Mouse (Mus musculus): ENCODE measurements around the gene Mt2.

The Mt2 gene

GRCm38 (mm10) chr8:94172809-94173732 lies 607 bp downstream of the Mt2 start:
- no peak for DNase-seq (ENCODE audit: low spot score)

GRCm38 (mm10) chr8:94173848-94174403 lies 1.5 kb downstream of the Mt2 start:
- DNase-seq (ENCODE audit: low spot score) = no peak

- no peak for DNase-seq (ENCODE audit: low spot score)
Measured at GRCm38 (mm10) chr8:94174619-94175213, 2.3 kb downstream of the Mt2 start.

GRCm38 (mm10) chr8:94177716-94178390 lies 5.4 kb downstream of the Mt2 start:
- DNase-seq (ENCODE audit: low spot score) = no peak

- peak; percentile 86 for DNase-seq (ENCODE audit: low spot score)
Measured at GRCm38 (mm10) chr8:94178857-94179712, 6.6 kb downstream of the Mt2 start, which contains the start of gene Mt1. TSS of gene Mt1 (plus strand) at chr8:94179082.

GRCm38 (mm10) chr8:94179713-94180560 lies 7.5 kb downstream of the Mt2 start:
- no peak for DNase-seq (ENCODE audit: low spot score)

GRCm38 (mm10) chr8:94180561-94180908 lies 8.1 kb downstream of the Mt2 start:
- no peak for DNase-seq (ENCODE audit: low spot score)

- no peak for DNase-seq (ENCODE audit: low spot score)
Measured at GRCm38 (mm10) chr8:94182055-94182929, 9.8 kb downstream of the Mt2 start.

- no peak for DNase-seq (ENCODE audit: low spot score)
Measured at GRCm38 (mm10) chr8:94183117-94183516, 10.7 kb downstream of the Mt2 start.

GRCm38 (mm10) chr8:94184357-94184843 lies 11.9 kb downstream of the Mt2 start:
- DNase-seq (ENCODE audit: low spot score) = no peak

GRCm38 (mm10) chr8:94185791-94186190 lies 13.3 kb downstream of the Mt2 start:
- no peak for DNase-seq (ENCODE audit: low spot score)

- DNase-seq (ENCODE audit: low spot score) = no peak
Measured at GRCm38 (mm10) chr8:94186542-94186941, 14.1 kb downstream of the Mt2 start.

GRCm38 (mm10) chr8:94187290-94188002 lies 15.0 kb downstream of the Mt2 start:
- DNase-seq (ENCODE audit: low spot score) = no peak

GRCm38 (mm10) chr8:94189275-94190031 lies 17.0 kb downstream of the Mt2 start:
- no peak for DNase-seq (ENCODE audit: low spot score)

- DNase-seq (ENCODE audit: low spot score) = no peak
Measured at GRCm38 (mm10) chr8:94191101-94191691, 18.7 kb downstream of the Mt2 start.

GRCm38 (mm10) chr8:94192926-94193325 lies 20.5 kb downstream of the Mt2 start:
- DNase-seq (ENCODE audit: low spot score) = no peak

GRCm38 (mm10) chr8:94194591-94195223 lies 22.2 kb downstream of the Mt2 start:
- no peak for DNase-seq (ENCODE audit: low spot score)
